Comparison of ENCODE assay signal across 9 mouse cellular contexts in genomic region chr5:134512086-134512485, GRCm38 (mm10). TPM values are rescaled to one million over a fixed set of nuclear protein-coding genes. Genes with fewer than 3 reads are reported as not detected.
DNase-seq lines count a peak whose midpoint lies in the region; ATAC-seq lines count a peak whose summit lies in the region.
"Had no signal": no experiment of that assay in that cellular context is flagged by ENCODE, and none has a peak within 500 bp of the region (broad histone marks: within the 10 kb centered on the region; RNA-seq: fewer than 3 reads in every experiment).

No protein-coding gene starts in this region.

- DNase-seq in lung, postnatal 14 days = no peak
- peak; percentile 33 to 72 for DNase-seq in left cerebral cortex, adult 18-20 months (ENCODE audit: low spot score in 2 of 2)
- peak; percentile 61 for DNase-seq in right cerebral cortex, postnatal 25 days
- DNase-seq in gastrocnemius, postnatal 4 days (ENCODE audit: low spot score in 2 of 2) = no peak
- no peak for DNase-seq in T-cell, adult 2 months (ENCODE audit: low spot score)
- DNase-seq: cerebellum, adult 11-12 months had no signal

- ATAC-seq in lung, embryonic 16.5 days (ENCODE audit: low read depth) = peak; percentile 71
- peak; percentile 48 for ATAC-seq in frontal cortex, adult (ENCODE audit: low TSS enrichment)

- H3K4me1 ChIP-seq in lung, embryonic 16.5 days (replicated peaks; ENCODE audit: control insufficient read depth, insufficient read depth, low read length) = peaks cover 4% of the 10 kb centered on the region; the same call in 1 of the 2 replicates

- no peaks in the 10 kb centered on the region for H3K27me3 ChIP-seq in lung, embryonic 16.5 days (ENCODE audit: control insufficient read depth, insufficient read depth, low read depth, low read length)

- no peak overlapping the region for H3K4me3 ChIP-seq in lung, embryonic 16.5 days (ENCODE audit: low read length)

- 57% methylated on average over 5 of the region's 5 CpGs for WGBS in lung, embryonic 16.5 days

- no peak overlapping the region for H3K4me2 ChIP-seq in lung, embryonic 16.5 days (ENCODE audit: low read depth, low read length)

- H3K36me3 ChIP-seq in lung, embryonic 16.5 days (ENCODE audit: control insufficient read depth, insufficient read depth, low read length) = peaks cover 32% of the 10 kb centered on the region

- no peak overlapping the region for H3K27ac ChIP-seq in lung, embryonic 16.5 days (ENCODE audit: low read length)
- H3K27ac ChIP-seq: macrophage had no signal

- H3K9me3 ChIP-seq in lung, embryonic 16.5 days (ENCODE audit: control insufficient read depth, low read length) = no peaks in the 10 kb centered on the region

- H3K9ac ChIP-seq in lung, embryonic 16.5 days (ENCODE audit: low read length) = no peak overlapping the region

RNA-seq across cellular contexts. Expression of gene Clip2, which starts 40.1 kb away (rescaled TPM):
- polyA plus RNA-seq in lung, embryonic 16.5 days (2015; fragmentation: Nextera tagmentation; extraction: Ambion mirVana) = 4.6 and 4.7 TPM in 2 replicates
- 100 to 1,000 TPM; 116 to 119 TPM for total RNA-seq in left cerebral cortex, adult 18-20 months (2021)
- 10 to 100 TPM; 15.8 to 17.6 TPM for total RNA-seq in gastrocnemius, postnatal 4 days (2021)

RNA-seq across cellular contexts. Expression of gene Syna, which starts 47.9 kb away (rescaled TPM):
- polyA plus RNA-seq in lung, embryonic 16.5 days (2015; fragmentation: Nextera tagmentation; extraction: Ambion mirVana) = 0.20 and 0.23 TPM in 2 replicates
- total RNA-seq in left cerebral cortex, adult 18-20 months (2021) = under 1 TPM in 1 of 2 experiments, not detected in 1; 0.21 TPM
- total RNA-seq in gastrocnemius, postnatal 4 days (2021) = not detected
- polyA plus RNA-seq: macrophage had no signal

RNA-seq across cellular contexts. Expression of gene Gtf2ird1, which starts 55.6 kb away (rescaled TPM):
- 58.8 and 67.5 TPM in 2 replicates for polyA plus RNA-seq in lung, embryonic 16.5 days (2015; fragmentation: Nextera tagmentation; extraction: Ambion mirVana)
- 10 to 100 TPM; 37.4 to 56.6 TPM for total RNA-seq in left cerebral cortex, adult 18-20 months (2021)
- 10 to 100 TPM; 50.0 to 57.8 TPM for total RNA-seq in gastrocnemius, postnatal 4 days (2021)

Comparison
In these comparisons a context has a peak if more than half of its experiments do, and no peak if none do; other contexts are left out.
1. DNase-seq: peak in left cerebral cortex, adult 18-20 months (2 of 2) and right cerebral cortex, postnatal 25 days (single experiment); none in lung, postnatal 14 days (single experiment), gastrocnemius, postnatal 4 days (0 of 2) and T-cell, adult 2 months (single experiment).
2. RNA of gene Clip2, which starts 40.1 kb away (total RNA-seq): 116 to 119 TPM in left cerebral cortex, adult 18-20 months; 15.8 to 17.6 TPM in gastrocnemius, postnatal 4 days; every median in the first group is over 4 times any median in the second.